Mouse (Mus musculus) myocyte (in vitro differentiated cells): ENCODE measurements around the gene Ptar1. TPM values are rescaled to one million over a fixed set of nuclear protein-coding genes. Genes with fewer than 3 reads are reported as not detected.
"Not testable (repeated sequence)": the region's sequence is repeated elsewhere in the genome, so short reads cannot be mapped to it uniquely, and the experiment has no call there.

Source experiments
- H3K27me3 ChIP-seq: one replicate; pipeline ENCODE4 v1.6.1; 2011; ENCODE audit not compliant: control insufficient read depth, insufficient read depth, insufficient read length
- H3K36me3 ChIP-seq: one replicate; pipeline ENCODE4 v1.6.1; 2011; ENCODE audit not compliant: control insufficient read depth, insufficient read depth
- H3K4me2 ChIP-seq: one replicate; pipeline ENCODE4 v1.6.1; 2011; ENCODE audit warnings: low read depth, control low read depth
- H3K4me3 ChIP-seq: one replicate; pipeline ENCODE4 v1.5.1; 2011; ENCODE audit warnings: mild to moderate bottlenecking, control low read depth, moderate library complexity
- H3K79me2 ChIP-seq: one replicate; pipeline ENCODE4 v1.6.1; 2011; ENCODE audit not compliant: control insufficient read depth, insufficient read depth
- H3ac ChIP-seq: one replicate; pipeline ENCODE4 v1.6.1; 2011; ENCODE audit not compliant: control insufficient read depth, insufficient read length
- CEBPB ChIP-seq: IDR thresholded peaks from 2 replicates; pipeline ENCODE4 v1.6.1; 2011; ENCODE audit warnings: mild to moderate bottlenecking, moderate library complexity; ENCODE audit not compliant: poor library complexity, insufficient read depth, severe bottlenecking
- E2F4 ChIP-seq: IDR thresholded peaks from one replicate; pipeline ENCODE4 v1.6.1; 2011; ENCODE audit warnings: mild to moderate bottlenecking, control low read depth, moderate library complexity; ENCODE audit not compliant: insufficient read depth
- MAX ChIP-seq: IDR thresholded peaks from one replicate; pipeline ENCODE4 v1.6.1; 2011; ENCODE audit warnings: low read depth, mild to moderate bottlenecking, control low read depth
- MYOD1 ChIP-seq, 3 experiments: IDR thresholded peaks; one replicate each; pipeline ENCODE4 v1.6.1; 2011; ENCODE audit warnings: control low read depth in 2 of 3, low read depth in 2 of 3, mild to moderate bottlenecking in 2 of 3, moderate library complexity in 1 of 3; ENCODE audit not compliant: insufficient read length in 2 of 3, control insufficient read depth in 1 of 3
- MYOG ChIP-seq, 3 experiments: IDR thresholded peaks; one replicate each; pipeline ENCODE4 v1.6.1; 2011; ENCODE audit warnings: control low read depth in 2 of 3, low read depth in 2 of 3, mild to moderate bottlenecking in 2 of 3; ENCODE audit not compliant: insufficient read length in 2 of 3, control insufficient read depth in 1 of 3, insufficient read depth in 1 of 3
- POLR2A ChIP-seq: IDR thresholded peaks from one replicate; pipeline ENCODE4 v1.6.1; 2011; ENCODE audit warnings: low read depth, mild to moderate bottlenecking, control low read depth, moderate library complexity; ENCODE audit not compliant: insufficient read length
- POLR2AphosphoS2 ChIP-seq: IDR thresholded peaks from one replicate; pipeline ENCODE4 v1.6.1; 2011; ENCODE audit warnings: low read depth, control low read depth; ENCODE audit not compliant: insufficient read length
- REST ChIP-seq: IDR thresholded peaks from one replicate; pipeline ENCODE4 v1.6.1; 2011; ENCODE audit warnings: mild to moderate bottlenecking, control low read depth, moderate library complexity; ENCODE audit not compliant: insufficient read depth, insufficient read length
- SRF ChIP-seq: IDR thresholded peaks from one replicate; pipeline ENCODE4 v1.6.1; 2011; ENCODE audit warnings: low read depth; ENCODE audit not compliant: control insufficient read depth, insufficient read length
- TCF12 ChIP-seq: IDR thresholded peaks from one replicate; pipeline ENCODE4 v1.6.1; 2011; ENCODE audit warnings: mild to moderate bottlenecking, control low read depth; ENCODE audit not compliant: poor library complexity, insufficient read depth, severe bottlenecking
- TCF3 ChIP-seq: IDR thresholded peaks from one replicate; pipeline ENCODE4 v1.6.1; 2011; ENCODE audit warnings: low read depth, control low read depth; ENCODE audit not compliant: insufficient read length
- USF1 ChIP-seq: IDR thresholded peaks from one replicate; pipeline ENCODE4 v1.6.1; 2011; ENCODE audit warnings: low read depth, mild to moderate bottlenecking, control low read depth, moderate library complexity
- polyA plus RNA-seq: library from polyadenylated mRNA; unstranded; fragments of >200 nt; fragmentation: generic; extraction: Trizol; gene quantifications from one replicate; pipeline ENCODE4 v1.2.1, GENCODE M21; 2012; ENCODE audit warnings: missing spikeins

Ptar1 gene
- polyA plus RNA-seq, 1 experiment, result 1.4 TPM

- Histone ChIP-seq H3K4me3 (no peak overlapping the region), H3K36me3 (no peaks in the 10 kb centered on the region), H3K27me3 (no peaks in the 10 kb centered on the region), H3K4me2 (no peak overlapping the region), H3ac (no peak overlapping the region), H3K79me2 (no peaks in the 10 kb centered on the region)
- TF ChIP-seq SRF, result no peak
- TF ChIP-seq MYOG (IDR thresholded peaks at IDR 0.05; ENCODE audit: control insufficient read depth in 1 of 3, insufficient read depth in 1 of 3, insufficient read length in 2 of 3, low read depth in 2 of 3), result no peak
- TF ChIP-seq TCF3, result no peak
- no peak for TF ChIP-seq REST
- no peak for TF ChIP-seq POLR2AphosphoS2
- TF ChIP-seq MAX, result no peak
- TF ChIP-seq MYOD1 (IDR thresholded peaks at IDR 0.05; ENCODE audit: control insufficient read depth in 1 of 3, insufficient read length in 2 of 3, low read depth in 2 of 3), result no peak
- TF ChIP-seq USF1, result no peak
These were observed 14.2 kb upstream of the Ptar1 start for GRCm38 (mm10) chr19:23673021-23673420.

- not testable (repeated sequence) for H3K4me2 ChIP-seq, H3K4me3 ChIP-seq, H3ac ChIP-seq, H3K36me3 ChIP-seq, H3K79me2 ChIP-seq, H3K27me3 ChIP-seq
These were observed 11.6 kb upstream of the Ptar1 start for GRCm38 (mm10) chr19:23675656-23676055.

GRCm38 (mm10) chr19:23686962-23687295 is 300 bp upstream of the Ptar1 start:
- Histone ChIP-seq H3K4me3 (peak overlapping the region; percentile 64), H3ac (peak overlapping the region; percentile 94), H3K36me3 (no peaks in the 10 kb centered on the region), H3K4me2 (peak overlapping the region; percentile 76), H3K27me3 (no peaks in the 10 kb centered on the region), H3K79me2 (peaks cover 40% of the 10 kb centered on the region)
- TF ChIP-seq E2F4 (no peak), CEBPB (no peak), POLR2AphosphoS2 (no peak), POLR2A (no peak), MYOD1 (IDR thresholded peaks at IDR 0.05; ENCODE audit: control insufficient read depth in 1 of 3, insufficient read length in 2 of 3, low read depth in 2 of 3) (no peak), TCF12 (no peak), TCF3 (no peak), USF1 (no peak), MAX (no peak), REST (no peak), SRF (no peak), MYOG (IDR thresholded peaks at IDR 0.05; ENCODE audit: control insufficient read depth in 1 of 3, insufficient read depth in 1 of 3, insufficient read length in 2 of 3, low read depth in 2 of 3) (no peak)

- peaks cover 54% of the 10 kb centered on the region for H3K79me2 ChIP-seq
- peak overlapping the region; percentile 64 for H3K4me3 ChIP-seq
- H3K4me2 ChIP-seq, result peak overlapping the region; percentile 78
- no peaks in the 10 kb centered on the region for H3K36me3 ChIP-seq
- TF ChIP-seq TCF12, result no peak
- TF ChIP-seq MYOG (IDR thresholded peaks at IDR 0.05; ENCODE audit: control insufficient read depth in 1 of 3, insufficient read depth in 1 of 3, insufficient read length in 2 of 3, low read depth in 2 of 3), result no peak
- no peaks in the 10 kb centered on the region for H3K27me3 ChIP-seq
- H3ac ChIP-seq, result no peak overlapping the region
These were observed 1.3 kb downstream of the Ptar1 start for GRCm38 (mm10) chr19:23688421-23688946.

- Histone ChIP-seq H3K4me2 (no peak overlapping the region), H3ac (no peak overlapping the region), H3K4me3 (no peak overlapping the region), H3K79me2 (peaks cover 39% of the 10 kb centered on the region), H3K27me3 (no peaks in the 10 kb centered on the region), H3K36me3 (no peaks in the 10 kb centered on the region)
- TF ChIP-seq MAX, result no peak
- TF ChIP-seq MYOD1 (IDR thresholded peaks at IDR 0.05; ENCODE audit: control insufficient read depth in 1 of 3, insufficient read length in 2 of 3, low read depth in 2 of 3), result peak in 2 of 3 experiments; percentile 32 to 50
- peak in 2 of 3 experiments; percentile 29 to 56 for TF ChIP-seq MYOG (IDR thresholded peaks at IDR 0.05; ENCODE audit: control insufficient read depth in 1 of 3, insufficient read depth in 1 of 3, insufficient read length in 2 of 3, low read depth in 2 of 3)
- TF ChIP-seq POLR2AphosphoS2, result no peak
- no peak for TF ChIP-seq SRF
These were observed 7.1 kb downstream of the Ptar1 start for GRCm38 (mm10) chr19:23694344-23694743.

GRCm38 (mm10) chr19:23697861-23698260 is 10.6 kb downstream of the Ptar1 start:
- Histone ChIP-seq H3K4me2 (no peak overlapping the region), H3ac (no peak overlapping the region), H3K36me3 (no peaks in the 10 kb centered on the region), H3K4me3 (no peak overlapping the region), H3K27me3 (no peaks in the 10 kb centered on the region), H3K79me2 (peaks cover 15% of the 10 kb centered on the region)
- no peak for TF ChIP-seq TCF3
- TF ChIP-seq USF1, result no peak
- TF ChIP-seq POLR2A, result no peak
- TF ChIP-seq SRF, result no peak
- no peak for TF ChIP-seq REST
- no peak for TF ChIP-seq TCF12
- TF ChIP-seq MYOG (IDR thresholded peaks at IDR 0.05; ENCODE audit: control insufficient read depth in 1 of 3, insufficient read depth in 1 of 3, insufficient read length in 2 of 3, low read depth in 2 of 3), result no peak
- TF ChIP-seq MAX, result no peak
- no peak for TF ChIP-seq CEBPB
- TF ChIP-seq POLR2AphosphoS2, result no peak
- TF ChIP-seq MYOD1 (IDR thresholded peaks at IDR 0.05; ENCODE audit: control insufficient read depth in 1 of 3, insufficient read length in 2 of 3, low read depth in 2 of 3), result no peak
- TF ChIP-seq E2F4, result no peak
